Mouse (Mus musculus) regulatory T cell (primary cell): Measurements from ENCODE around the gene Slc5a10.

Source experiments
- in situ Hi-C: fragments of 300-600 bp; cut with MboI, MseI; formaldehyde crosslinking; loops from one replicate; pipeline ENCODE4 v1.15.1; 2025; ENCODE audit warnings: high pct_unique_total_duplicates

Gene Slc5a10

GRCm38 (mm10) chr11:61720636-61721035, at the start of gene Slc5a10:
Gene Slc5a10, minus strand, starts transcription at chr11:61720826.
- in situ Hi-C loops = no loop called here

- in situ Hi-C loops = no loop called here
These were observed 41.2 kb upstream of the Slc5a10 start, which contains the start of gene Prpsap2 for GRCm38 (mm10) chr11:61761584-61762407. Gene Prpsap2, minus strand, starts transcription at chr11:61762088.

- in situ Hi-C loops = no loop called here
These were observed 39.9 kb upstream of the Slc5a10 start for GRCm38 (mm10) chr11:61760518-61760917.

GRCm38 (mm10) chr11:61757151-61757550, 36.5 kb upstream of the Slc5a10 start:
- in situ Hi-C loops = no loop called here

- in situ Hi-C loops = no loop called here
These were observed 31.0 kb upstream of the Slc5a10 start for GRCm38 (mm10) chr11:61751612-61752011.

GRCm38 (mm10) chr11:61747161-61747560, 26.5 kb upstream of the Slc5a10 start:
- in situ Hi-C loops = no loop called here

GRCm38 (mm10) chr11:61745781-61746180, 25.2 kb upstream of the Slc5a10 start:
- in situ Hi-C loops = no loop called here

- in situ Hi-C loops = no loop called here
These were observed 23.8 kb upstream of the Slc5a10 start for GRCm38 (mm10) chr11:61744460-61744859.

GRCm38 (mm10) chr11:61743768-61744167, 23.1 kb upstream of the Slc5a10 start:
- in situ Hi-C loops = no loop called here

GRCm38 (mm10) chr11:61740500-61740899, 19.9 kb upstream of the Slc5a10 start:
- in situ Hi-C loops = no loop called here

- in situ Hi-C loops = no loop called here
These were observed 16.7 kb upstream of the Slc5a10 start for GRCm38 (mm10) chr11:61737290-61737689.

- in situ Hi-C loops = no loop called here
These were observed 12.0 kb upstream of the Slc5a10 start for GRCm38 (mm10) chr11:61732672-61733071.

- in situ Hi-C loops = no loop called here
These were observed 7.4 kb upstream of the Slc5a10 start for GRCm38 (mm10) chr11:61728037-61728436.

- in situ Hi-C loops = no loop called here
These were observed 1.5 kb upstream of the Slc5a10 start for GRCm38 (mm10) chr11:61722077-61722476.

GRCm38 (mm10) chr11:61719826-61720225, 800 bp downstream of the Slc5a10 start:
- in situ Hi-C loops = loop anchor here (5.0 kb wide), 2 partner anchors 93 to 308 kb away; no protein-coding TSS in a partner anchor

- in situ Hi-C loops = loop anchor here (5.0 kb wide), 2 partner anchors 92 to 307 kb away; no protein-coding TSS in a partner anchor
These were observed 1.2 kb downstream of the Slc5a10 start for GRCm38 (mm10) chr11:61719387-61719786.

GRCm38 (mm10) chr11:61717990-61718389, 2.6 kb downstream of the Slc5a10 start:
- in situ Hi-C loops = loop anchor here (5.0 kb wide), 2 partner anchors 91 to 306 kb away; no protein-coding TSS in a partner anchor

GRCm38 (mm10) chr11:61715130-61715529, 5.5 kb downstream of the Slc5a10 start:
- in situ Hi-C loops = loop anchor here (5.0 kb wide), 2 partner anchors 88 to 303 kb away; no protein-coding TSS in a partner anchor

- in situ Hi-C loops = loop anchor here (5.0 kb wide), 2 partner anchors 87 to 302 kb away; no protein-coding TSS in a partner anchor
These were observed 6.1 kb downstream of the Slc5a10 start for GRCm38 (mm10) chr11:61714346-61715117.

- in situ Hi-C loops = no loop called here
These were observed 7.3 kb downstream of the Slc5a10 start for GRCm38 (mm10) chr11:61713157-61713855.

- in situ Hi-C loops = no loop called here
These were observed 11.7 kb downstream of the Slc5a10 start for GRCm38 (mm10) chr11:61708928-61709327.

GRCm38 (mm10) chr11:61706232-61706631, 14.4 kb downstream of the Slc5a10 start:
- in situ Hi-C loops = no loop called here
